Mouse (Mus musculus): ENCODE measurements at regions not wholly inside any gene's neighbourhood (a gene's known extent, or its start where the extent isn't known, plus 50 kb on each side); places are given as distances from the start of the nearest gene placed in this dataset.
A peak's percentile ranks its signal among the peaks of the same experiment; 100 is the strongest.

DNA sequence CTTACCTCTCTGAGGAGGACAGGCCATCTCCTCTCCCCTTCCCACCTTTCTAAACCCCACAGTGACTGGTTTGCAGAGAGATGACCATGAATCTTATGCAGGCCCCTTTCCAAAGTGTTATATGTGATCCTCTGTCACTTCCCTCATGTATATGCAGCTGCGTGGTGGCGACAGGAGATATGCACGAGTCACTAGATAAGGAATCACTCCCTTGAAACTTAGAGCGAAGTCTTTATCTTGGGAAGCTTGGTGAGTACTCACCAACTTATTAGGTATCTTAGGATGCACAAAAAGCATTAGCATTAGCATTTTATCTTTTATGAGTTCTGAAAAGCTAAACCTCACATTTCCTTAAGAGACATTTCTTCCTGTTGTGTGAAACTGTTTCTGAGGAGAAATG is 421.9 kb downstream of the Tmem161b start:
- DNase-seq (ENCODE audit: low read depth, low spot score) = no peak

DNA sequence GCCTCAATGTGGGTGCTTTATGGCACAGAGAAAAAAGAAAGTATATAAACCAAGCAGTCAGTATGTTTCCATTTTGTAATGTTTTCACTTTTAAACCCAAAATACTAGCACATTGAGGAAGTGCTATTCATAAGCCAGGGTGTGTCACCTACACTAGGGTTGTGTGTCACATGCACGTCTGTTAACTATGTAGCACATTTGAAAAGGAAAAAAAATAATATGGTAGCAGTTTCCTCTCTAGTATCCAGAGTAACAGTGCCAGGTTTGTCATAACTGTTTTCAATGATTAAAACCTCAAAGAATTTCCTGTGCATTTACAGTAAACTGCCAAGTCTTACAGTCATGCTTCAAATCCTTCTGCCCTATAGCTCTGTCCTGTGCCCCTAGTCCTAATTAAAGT is 424.8 kb downstream of the Tmem161b start:
- DNase-seq (ENCODE audit: low read depth, low spot score) = no peak

DNA sequence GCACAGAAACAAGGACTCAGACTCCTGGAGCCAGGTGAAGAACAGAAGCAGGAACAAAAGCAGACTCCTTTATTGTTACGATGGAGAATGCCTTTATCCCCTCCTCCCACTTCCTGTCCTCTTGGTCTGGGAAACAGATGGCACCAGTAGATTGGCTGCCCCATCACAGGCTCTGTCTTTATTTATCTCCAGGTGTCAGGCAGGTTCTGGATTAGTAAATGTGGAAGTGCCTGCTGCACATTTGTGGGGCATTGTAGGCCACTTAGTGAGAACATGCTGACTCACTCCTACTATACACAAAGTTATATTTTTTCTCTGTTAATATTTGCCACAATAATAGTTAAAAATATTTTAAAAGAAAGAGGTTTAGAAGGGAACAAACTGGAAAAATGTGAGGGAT is 426.0 kb downstream of the Tmem161b start:
- no peak for DNase-seq (ENCODE audit: low read depth, low spot score)

DNA sequence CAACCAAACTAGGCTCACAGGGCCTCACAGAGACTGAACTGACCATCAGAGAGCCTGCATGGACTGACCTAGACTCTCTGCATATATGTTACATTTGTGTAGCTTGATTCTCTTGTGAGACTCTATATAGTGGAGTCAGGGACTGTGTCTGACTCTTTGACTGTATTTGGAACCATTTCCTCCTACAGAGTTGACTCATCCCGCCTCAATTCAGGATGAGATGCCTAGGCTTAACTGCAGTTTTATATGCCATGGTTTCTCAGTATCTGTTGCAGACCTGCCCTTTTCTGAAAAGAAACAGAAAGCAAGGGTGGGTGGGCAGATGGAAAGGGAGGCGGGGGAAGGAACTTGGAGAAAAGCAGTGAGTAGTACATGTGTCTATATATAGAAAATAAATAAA is 441.9 kb downstream of the Tmem161b start:
- DNase-seq (ENCODE audit: low read depth, low spot score) = no peak

DNA sequence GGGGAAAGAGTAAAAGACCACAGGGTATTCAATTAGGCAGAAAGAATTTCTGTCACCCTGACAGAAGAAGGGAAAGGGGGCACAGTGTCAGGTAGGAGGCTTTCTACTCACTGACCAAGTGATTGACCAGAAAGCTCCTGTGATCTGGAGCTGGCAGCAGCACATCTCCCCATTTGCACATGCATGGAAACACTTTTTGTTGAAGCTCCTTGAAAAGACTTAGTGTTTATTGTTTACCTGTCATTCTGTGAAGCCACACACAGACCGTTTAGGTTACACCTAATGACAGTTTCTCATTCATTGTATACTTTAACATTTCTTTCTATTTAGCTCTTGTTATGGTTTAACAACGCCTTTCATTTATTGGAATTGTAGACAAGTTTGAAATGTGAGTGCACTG is 458.9 kb downstream of the Tmem161b start:
- no peak for DNase-seq (ENCODE audit: low read depth, low spot score)

DNA sequence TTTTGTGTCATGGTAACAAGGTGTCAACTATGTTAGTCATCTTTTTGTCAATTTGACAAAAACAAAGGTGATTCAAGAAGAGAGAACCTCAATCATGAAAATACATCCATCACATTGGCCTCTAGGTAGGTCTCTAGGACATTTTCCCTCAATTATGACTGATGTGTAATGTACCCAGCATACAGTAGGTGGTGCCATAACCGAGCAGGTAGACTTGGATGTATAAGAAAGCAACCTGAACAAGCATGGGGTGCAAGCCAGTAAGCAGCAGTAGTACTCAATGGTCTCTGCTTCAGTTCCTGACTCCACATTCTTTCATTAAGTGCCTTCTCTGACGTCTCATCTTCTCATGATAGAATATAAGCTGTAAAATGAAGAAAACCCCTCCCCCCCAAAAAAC is 463.8 kb downstream of the Tmem161b start:
- DNase-seq (ENCODE audit: low read depth, low spot score) = peak; percentile 3

DNA sequence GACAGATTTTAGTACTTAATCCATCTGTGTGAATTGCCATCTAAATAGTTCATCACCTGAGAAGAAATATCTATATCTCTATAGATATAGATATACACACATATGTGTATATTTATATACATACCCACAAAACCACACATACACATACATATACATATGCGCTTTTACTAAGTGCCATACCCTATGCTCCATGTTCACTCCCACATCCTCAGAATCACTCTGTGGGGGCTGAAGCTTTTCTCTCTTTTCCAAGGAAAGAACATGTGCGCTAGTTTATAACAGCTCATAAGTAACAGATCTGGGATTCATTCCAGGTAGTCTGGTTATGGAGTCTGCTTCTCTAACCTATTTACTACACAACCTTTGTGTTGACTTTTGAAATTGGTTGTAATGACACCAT is 471.4 kb downstream of the Tmem161b start:
- DNase-seq (ENCODE audit: low read depth, low spot score) = no peak

DNA sequence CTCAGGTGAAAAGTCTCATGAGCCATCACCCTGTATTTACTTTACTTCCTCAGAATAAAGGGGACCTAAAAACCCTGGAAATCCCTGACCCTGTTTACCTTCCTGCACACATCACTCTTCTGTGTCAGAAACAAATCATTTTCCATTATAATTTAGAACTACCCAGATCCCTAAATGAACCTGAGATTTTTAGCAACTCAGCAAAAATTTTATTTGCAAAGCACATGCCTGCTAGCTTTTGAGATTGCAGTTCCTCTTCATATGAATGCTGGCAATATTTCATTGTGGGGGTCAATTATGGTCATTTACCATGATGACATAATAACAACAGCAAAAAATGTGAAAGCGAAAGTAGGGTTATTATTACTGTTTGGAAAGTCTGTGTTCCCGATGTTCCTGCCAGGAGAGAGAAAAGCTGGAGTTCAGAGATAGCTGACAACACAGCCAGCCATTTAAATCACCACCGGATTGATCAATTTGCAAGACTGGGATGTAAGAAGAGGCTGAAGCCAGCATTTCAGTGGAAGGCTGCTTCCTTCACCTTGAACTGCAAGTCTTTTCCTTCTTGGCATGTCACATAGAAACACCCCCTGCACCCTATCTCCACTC is 476.5 kb downstream of the Tmem161b start:
- no peak for DNase-seq (ENCODE audit: low read depth, low spot score)

DNA sequence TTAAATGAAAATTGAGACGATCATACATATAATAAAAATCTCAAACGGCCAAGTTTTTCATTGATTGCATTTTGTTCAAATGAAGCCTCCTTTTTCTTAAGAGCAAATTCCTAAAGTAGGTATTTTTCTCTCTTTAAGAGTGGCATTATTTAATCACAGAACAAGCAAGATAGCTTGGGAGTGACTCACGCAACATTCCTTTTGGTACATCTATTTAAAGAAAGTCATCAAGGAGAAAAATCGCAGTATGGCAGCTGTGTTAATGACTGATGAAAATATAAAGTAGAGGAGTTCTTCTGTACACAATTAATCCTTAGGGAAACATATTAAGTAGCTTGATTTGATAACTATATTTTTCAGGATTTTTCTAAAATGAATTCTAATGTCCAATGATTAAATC is 448.0 kb upstream of the Ccnh start:
- no peak for DNase-seq (ENCODE audit: low read depth, low spot score)

DNA sequence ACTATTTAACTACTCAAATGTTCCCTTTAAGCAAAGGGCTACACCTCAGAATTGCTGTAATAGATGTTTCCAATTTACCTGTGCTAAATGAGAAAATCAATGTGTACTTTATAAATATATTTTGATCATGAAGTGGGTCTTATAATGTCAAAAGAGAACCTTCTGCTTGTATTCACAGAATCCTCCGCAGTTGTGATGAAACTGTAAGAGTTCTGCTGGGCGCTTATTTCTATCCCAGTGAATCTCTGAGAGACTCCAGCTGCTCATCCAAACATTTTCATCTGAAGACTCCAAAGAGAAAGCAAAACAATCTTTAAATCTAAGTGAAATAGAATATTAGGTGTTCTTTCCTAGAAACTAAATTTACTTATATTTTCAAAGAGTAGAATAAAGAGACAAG is 440.9 kb upstream of the Ccnh start:
- DNase-seq (ENCODE audit: low read depth, low spot score) = no peak

DNA sequence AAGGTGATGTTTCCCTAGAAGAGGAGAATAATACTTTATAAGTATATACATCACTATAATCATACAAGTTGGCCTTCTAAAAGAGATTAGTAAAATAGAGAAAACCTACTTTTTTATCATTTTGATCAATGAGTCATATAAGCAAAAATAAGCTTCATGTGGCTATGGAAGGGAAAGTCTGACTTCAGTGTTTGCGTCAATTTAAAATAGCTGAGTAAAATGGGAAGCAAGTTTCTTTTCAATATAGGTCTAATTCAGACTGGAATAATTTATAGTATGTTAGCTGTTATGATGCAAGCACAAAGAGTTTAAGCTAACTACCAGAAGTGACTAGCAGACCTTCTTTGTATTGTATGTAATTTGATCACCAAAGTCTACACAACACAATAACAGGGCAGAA is 440.0 kb upstream of the Ccnh start:
- peak; percentile 1 for DNase-seq (ENCODE audit: low read depth, low spot score)

DNA sequence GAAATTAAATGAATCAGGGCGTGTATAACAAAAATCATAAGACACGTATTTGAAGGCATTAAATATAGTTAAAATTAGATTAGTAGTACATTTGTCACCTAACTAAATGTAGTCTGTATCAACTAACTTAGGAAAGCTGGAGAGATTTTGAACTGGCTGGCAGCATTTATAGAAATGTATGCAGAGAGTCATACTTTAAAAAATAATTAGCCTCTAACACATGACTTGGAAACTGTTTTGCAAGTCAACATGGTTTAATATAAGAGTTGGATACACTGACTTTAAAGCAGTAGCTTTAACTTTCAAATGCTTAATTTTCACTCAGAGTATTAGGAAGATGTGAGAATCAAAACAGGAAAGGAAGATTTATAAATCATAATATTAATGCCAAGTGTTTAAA is 439.1 kb upstream of the Ccnh start:
- no peak for DNase-seq (ENCODE audit: low read depth, low spot score)

DNA sequence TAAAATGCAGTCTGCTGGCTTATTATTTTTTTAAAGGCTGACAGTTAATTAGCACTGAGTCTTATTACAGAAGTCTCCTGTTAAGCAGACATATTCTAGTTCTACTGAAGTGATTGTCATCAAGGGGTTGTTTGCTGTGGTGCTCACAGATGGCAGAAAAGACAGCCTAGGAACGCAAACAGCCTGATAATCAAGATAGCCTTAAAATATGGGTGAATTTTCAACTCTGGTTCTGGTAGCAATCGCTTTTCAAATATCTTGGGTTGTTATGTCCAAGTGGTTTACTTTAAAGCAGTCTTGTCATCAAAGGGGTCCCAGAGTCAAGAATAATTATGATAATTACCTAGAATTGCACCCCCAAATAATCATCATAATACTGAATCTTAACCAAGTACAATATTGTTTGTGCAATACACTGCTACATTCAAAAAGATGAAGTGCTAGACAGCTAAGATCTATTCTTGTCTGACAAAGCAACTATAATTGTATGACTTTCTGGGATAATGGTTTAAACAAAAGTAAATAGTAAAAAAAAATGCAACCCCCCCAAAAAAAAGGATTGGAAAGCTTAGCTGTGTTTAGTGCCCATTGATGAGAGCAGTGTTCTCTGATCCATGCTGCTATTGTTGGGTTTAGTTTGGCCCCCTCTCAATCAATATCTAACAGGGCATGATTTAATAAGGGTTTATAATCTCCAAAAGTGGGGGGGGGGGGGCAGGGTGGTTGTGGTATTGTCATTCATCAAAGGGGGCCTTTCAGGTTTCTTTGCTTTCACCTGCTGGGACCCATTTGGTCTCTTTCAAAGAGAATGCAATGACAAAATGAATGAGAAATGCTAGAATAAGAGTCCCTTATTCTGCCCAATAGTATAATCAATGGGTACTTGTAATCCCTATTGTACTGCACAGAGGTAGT is 437.4 kb upstream of the Ccnh start:
- no peak for DNase-seq (ENCODE audit: low read depth, low spot score)

DNA sequence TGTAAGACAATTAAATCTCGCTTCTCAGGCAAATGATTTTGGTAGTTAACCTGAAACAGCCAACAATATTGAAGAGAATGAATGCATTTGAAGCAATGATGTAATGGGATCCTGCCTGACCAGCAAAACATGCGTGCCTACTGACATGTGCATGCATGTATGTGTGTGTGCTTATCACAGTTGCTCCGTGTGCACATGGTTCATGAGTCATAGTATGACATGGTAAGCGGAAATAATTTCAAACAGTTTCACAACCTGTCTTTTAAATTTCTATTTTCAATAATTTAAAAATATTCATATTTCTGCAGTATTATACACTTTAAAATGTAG is 436.8 kb upstream of the Ccnh start:
- no peak for DNase-seq (ENCODE audit: low read depth, low spot score)

DNA sequence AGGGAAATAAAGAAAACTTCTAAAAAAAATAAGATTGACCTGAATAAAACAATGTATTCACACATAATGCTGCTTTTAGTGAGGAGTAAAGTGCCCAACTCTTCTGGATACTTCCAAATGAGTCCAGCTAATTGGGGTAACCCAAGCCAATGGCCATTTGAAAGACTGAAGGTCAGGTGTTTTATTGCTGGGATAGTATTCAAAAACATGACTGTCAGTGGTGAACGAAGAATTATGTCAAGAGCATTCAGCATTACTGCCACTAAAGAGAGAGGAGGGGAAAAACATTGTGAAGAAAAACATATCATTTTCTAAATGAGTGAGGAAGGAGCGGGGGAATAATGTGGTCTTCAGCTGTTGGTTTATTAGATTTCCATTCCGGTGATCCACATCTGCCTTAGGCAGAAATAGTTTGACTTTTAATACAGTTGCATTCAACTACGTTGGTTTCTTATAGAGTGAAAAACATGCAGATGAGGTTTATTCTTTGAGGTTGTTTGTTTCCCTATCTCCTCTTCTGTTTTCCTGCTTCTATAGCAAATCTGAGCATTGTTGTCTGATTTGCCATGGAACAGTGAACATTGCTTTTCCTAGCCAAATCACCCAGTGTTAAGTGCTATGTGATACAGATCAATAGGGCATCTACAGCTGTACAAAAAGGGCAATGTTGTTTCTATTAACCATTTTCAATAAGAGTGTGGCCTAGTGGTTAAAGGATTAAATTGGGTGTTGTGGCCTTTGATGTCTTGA is 435.3 kb upstream of the Ccnh start:
- no peak for DNase-seq (ENCODE audit: low read depth, low spot score)

DNA sequence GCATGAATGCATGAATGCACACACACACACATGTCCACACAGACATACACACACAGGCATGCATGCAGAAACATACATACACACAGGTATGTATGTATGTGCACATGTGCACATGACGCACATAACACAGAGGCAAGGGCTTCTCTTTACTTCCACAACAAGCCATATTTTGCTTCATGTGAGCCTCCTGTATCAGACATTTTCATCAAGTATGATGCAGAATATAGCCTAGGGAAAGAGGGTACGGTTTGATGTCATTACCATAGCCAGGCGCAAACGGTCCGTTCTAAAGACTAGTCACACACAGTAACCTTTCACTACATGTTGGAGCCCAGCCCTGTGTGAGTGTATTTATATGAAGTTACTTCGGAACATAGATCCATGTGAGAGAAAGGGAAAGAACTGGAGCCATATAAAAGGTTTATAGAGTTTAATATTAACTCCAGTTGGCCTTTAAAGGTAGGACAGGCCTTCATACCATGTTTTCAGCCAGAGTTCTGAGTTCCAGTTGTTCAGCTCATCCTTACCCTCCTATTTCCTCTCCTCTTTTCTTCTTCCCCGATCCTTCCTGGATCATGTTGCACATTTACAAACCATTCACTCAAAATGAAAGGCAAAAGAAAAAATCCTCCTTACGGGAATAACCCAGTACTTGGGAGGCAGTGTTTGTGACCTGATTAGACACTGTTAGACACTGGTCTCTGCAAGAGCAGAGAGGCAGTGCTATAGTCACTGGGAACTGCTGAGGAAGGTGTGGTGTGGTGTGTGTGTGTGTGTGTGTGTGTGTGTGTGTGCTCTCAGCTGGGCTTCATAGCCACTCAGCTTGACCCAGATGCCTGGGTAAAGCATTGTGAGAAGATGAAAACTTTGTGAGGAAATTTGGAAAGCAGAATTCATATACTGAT is 434.1 kb upstream of the Ccnh start:
- DNase-seq (ENCODE audit: low read depth, low spot score) = no peak

DNA sequence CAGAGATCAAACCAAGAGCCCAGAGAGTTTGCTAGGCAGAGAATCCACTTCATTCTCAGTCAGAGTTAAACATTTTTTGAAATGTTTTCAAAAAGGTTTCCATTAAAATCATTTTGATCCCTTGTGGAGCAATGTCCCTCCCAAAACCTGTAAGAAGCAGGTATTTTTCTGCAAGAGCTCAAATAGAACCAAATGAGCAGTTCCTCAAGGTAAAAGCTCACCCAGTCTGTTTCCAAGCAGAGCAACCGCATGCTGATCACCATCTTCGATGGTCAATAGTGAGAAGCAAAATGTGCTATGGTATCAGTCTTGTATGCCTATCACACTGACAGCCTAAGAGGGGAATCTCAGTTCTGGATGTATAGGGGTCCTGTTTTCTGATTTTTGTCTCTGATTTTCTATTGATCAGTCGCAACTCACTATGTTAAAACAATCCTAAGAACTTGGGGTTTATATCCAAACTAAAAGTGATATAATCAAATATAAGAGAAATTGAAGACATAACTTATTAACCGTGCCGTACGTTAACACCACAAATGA is 432.3 kb upstream of the Ccnh start:
- no peak for DNase-seq (ENCODE audit: low read depth, low spot score)

DNA sequence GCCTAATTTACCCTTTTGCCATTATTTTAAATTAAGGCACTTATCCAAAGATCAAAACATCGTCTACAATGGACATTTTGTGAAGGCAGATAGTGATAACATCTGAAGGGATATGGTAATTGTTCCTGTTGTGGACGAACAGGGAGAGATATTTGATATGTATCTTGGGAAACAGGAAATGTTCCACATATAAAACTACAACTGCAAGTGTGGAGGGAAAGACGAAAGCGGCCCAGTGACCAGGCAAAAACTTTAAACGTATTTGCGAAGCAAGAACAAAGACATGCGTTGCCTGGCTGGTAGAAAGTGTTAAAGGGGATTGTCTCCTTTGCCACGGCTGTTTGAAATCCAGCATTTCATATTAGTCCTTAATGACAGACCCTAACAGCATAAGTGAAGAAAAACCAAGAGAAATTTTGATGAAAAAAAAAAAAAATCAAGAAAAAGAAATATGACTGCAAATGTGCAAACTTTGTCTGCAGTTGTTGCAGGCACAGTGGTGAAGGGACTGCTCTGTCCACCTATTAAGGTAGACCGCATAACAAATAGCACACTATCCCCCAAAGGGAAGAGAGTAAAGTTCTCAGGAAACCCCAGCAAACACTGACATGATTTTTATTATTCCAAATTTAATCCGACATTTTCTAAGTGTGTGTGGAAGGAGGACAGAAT is 431.2 kb upstream of the Ccnh start:
- DNase-seq (ENCODE audit: low read depth, low spot score) = no peak

DNA sequence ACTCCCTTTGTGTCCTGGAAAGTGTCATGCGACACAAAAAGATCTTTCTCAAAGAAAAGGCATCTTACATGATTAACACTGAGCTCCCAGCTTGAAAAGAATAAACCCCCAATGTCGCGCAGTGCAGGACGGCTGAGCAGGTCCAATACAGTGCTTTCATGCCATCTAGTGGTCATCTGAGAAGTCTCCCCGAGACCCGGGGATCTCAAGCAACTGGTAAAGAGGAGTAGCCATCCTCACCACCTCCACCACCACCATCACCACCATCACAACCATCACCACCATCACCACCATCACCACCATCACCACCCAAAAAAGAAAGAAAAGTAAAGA is 430.7 kb upstream of the Ccnh start:
- peak; percentile 39 for DNase-seq (ENCODE audit: low read depth, low spot score)

DNA sequence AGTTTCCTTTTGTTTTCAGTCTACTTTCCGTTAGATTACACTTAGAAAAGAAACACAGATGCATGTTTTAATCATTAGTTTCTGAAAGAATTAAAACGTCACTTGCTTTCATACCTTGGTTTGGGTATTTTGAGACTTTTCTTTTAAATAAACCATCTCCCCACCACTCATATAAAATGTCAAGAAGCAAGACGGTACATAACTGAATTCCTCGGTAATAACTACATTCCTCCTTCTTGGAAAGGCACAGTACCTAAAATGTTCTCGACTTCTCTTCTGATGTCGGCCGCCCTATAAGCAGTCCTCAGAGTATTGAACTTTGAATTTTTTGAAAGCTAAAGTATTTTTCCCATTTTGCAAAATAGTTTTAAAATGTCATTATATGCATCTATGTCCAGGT is 430.1 kb upstream of the Ccnh start:
- no peak for DNase-seq (ENCODE audit: low read depth, low spot score)

DNA sequence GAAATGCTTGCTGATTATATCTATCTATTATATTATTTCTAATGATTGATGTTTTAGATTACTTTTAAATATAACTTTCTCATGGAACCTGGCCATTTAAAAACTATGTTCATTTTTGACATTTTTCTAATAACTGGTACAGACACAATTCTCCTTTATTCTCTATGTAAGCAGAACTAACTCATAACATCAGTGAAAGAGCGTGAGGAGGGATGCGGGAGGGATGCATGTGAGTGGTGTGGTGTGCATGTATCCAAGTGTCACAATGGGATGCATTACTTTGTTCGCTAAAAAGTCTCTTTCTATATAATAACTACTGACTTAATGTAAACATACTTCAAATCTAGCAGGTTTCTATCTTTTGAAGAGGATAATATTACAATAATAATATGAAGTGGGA is 428.7 kb upstream of the Ccnh start:
- no peak for DNase-seq (ENCODE audit: low read depth, low spot score)

Data from CD4-positive, CD25-positive, alpha-beta regulatory T cell, adult 2 months (primary cell).